Mouse (Mus musculus): Measurements from ENCODE around the gene Gm14326. TPM values are rescaled to one million over a fixed set of nuclear protein-coding genes. Genes with fewer than 3 reads are reported as not detected.
"Not testable (repeated sequence)": the region's sequence is repeated elsewhere in the genome, so short reads cannot be mapped to it uniquely, and the experiment has no call there.

Gene Gm14326
- 16.7 and 22.3 TPM in 2 replicates for polyA plus RNA-seq (2016; fragmentation: Nextera tagmentation; extraction: Ambion mirVana)

DNA sequence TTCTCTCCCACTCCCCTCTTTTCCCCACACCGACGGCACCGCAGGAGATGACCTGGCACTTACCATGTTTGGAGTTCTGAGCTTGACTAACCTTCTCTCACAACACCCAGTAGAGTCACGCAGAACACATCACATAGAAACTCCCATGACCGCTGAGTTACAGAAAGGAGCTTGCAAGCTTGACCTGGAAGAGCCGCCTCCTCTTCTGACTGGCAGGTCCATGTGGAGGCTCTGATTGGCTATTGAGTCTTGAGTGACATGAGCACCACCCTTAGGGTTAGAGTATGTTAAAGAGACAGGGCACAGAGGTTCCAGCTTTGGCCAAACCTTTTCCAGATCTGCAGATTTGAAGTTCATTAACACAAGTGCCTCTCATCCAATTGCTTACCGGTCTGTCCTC is at the start of gene Gm14326:
Gene Gm14326 (minus strand): TSS at position 153 of the 400 bp plus-strand sequence.
- H3K36me3 ChIP-seq (replicated peaks); H3K9me3 ChIP-seq; H3K27ac ChIP-seq (replicated peaks); H3K4me1 ChIP-seq; H3K27me3 ChIP-seq (replicated peaks; ENCODE audit: low read depth, poor library complexity, severe bottlenecking): not testable (repeated sequence)
- H3K4me3 ChIP-seq: peak within 1 kb of the TSS; percentile 60
- DNase-seq (ENCODE audit: low spot score): peak; percentile 8
- 0% methylated on average over 7 of the region's 7 CpGs for WGBS

DNA sequence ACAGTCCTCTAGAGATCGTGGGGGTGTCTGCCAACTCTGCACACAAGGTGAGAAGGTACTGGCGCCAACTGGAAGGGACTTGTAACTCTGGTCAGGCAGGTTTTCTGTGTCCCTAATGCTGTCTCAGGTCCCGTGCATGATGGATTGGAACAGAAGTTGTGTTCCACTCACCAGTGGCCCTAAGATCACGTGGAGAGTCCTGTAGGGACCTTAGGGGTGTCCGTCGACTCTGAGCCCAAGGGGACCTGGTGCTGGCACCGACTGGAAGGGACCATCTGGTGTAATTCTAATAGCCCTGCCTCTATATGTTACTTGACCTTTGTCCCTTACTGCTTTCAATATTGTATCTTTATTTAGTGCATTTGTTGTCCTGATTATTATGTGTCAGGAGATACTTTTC is 17.7 kb upstream of the Gm14326 start:
- DNase-seq (ENCODE audit: low spot score); H3K4me3 ChIP-seq; H3K4me1 ChIP-seq; H3K27me3 ChIP-seq (replicated peaks; ENCODE audit: low read depth, poor library complexity, severe bottlenecking); H3K9me3 ChIP-seq; H3K27ac ChIP-seq (replicated peaks); H3K36me3 ChIP-seq (replicated peaks): not testable (repeated sequence)
- WGBS: 85% methylated on average over 7 of the region's 7 CpGs

DNA sequence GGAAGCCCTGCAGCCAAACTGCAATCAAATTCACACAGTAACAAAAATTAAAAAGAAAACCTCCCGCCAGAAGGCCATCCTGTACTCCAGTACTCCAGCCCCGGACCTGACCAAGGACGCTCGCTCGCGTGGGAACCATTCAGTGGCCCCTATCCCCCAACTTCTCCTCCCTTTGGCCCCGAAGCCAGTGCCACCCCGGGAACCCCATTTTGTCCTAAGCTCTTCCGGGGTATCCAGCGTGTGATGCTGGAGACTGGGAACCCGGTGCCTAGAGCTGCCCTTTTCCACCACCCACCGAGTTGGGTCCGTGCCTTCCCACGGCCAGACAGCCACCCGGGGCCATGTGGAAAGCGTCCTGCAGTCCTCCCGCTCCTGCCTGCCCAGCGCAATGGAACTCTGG is 363 bp downstream of the Gm14326 start:
- not testable (repeated sequence) for H3K4me1 ChIP-seq; H3K36me3 ChIP-seq (replicated peaks); H3K27me3 ChIP-seq (replicated peaks; ENCODE audit: low read depth, poor library complexity, severe bottlenecking); H3K9me3 ChIP-seq; DNase-seq (ENCODE audit: low spot score); H3K27ac ChIP-seq (replicated peaks)
- peak overlapping the region; percentile 60 for H3K4me3 ChIP-seq
- under 1% methylated on average over 18 of the region's 18 CpGs for WGBS

DNA sequence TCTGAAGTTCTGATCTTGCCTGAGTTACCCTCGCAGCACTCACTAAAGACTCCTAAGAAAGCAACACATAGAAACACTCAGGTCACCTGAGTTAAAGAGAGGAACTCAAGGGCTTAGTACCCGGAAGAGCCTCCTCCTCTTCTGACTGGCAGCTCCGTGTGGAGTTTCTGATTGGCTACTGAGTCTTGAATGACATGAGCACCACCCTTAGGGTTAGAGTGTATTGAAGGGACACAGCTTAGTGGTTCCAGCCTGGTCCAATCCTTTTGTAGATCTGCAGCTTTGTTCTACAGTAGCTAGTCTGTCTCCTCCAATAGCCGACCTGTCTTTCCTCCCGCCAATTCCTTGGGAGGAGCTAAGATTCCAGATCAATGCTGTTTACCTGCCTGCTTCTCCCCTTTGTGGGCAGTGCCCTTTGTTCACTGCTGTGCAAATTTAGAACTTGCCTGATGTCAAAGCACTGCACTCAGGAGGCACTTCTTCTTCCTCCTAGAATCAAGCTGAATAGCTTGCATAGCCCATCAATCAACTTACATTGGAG is 31.5 kb downstream of the Gm14326 start, which contains the start of gene Zfp972:
Gene Zfp972 (minus strand): TSS at position 51 of the 541 bp plus-strand sequence.
- not testable (repeated sequence) for H3K27me3 ChIP-seq (replicated peaks; ENCODE audit: low read depth, poor library complexity, severe bottlenecking); DNase-seq (ENCODE audit: low spot score); H3K9me3 ChIP-seq; H3K27ac ChIP-seq (replicated peaks); H3K4me3 ChIP-seq; H3K36me3 ChIP-seq (replicated peaks); H3K4me1 ChIP-seq
- WGBS: 62% methylated on average over 4 of the region's 5 CpGs

DNA sequence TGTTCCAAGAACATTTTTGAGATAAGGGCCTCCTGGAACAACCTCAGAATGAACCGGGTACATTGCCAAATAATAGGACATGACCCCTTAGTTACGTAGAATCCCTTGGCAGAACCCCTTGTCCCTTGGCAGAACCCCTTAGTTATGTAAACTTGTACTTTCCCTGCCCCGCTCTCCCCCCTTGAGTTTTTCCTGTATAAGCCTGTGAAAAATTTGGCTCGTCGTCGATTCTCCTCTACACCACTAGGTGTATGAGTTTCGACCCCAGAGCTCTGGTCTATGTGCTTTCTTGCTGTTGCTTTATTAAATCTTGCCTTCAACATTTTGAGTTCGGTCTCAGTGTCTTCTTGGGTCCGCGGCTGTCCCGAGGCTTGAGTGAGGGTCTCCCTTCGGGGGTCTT is 53.8 kb downstream of the Gm14326 start:
- WGBS: 97% methylated on average over 5 of the region's 12 CpGs

DNA sequence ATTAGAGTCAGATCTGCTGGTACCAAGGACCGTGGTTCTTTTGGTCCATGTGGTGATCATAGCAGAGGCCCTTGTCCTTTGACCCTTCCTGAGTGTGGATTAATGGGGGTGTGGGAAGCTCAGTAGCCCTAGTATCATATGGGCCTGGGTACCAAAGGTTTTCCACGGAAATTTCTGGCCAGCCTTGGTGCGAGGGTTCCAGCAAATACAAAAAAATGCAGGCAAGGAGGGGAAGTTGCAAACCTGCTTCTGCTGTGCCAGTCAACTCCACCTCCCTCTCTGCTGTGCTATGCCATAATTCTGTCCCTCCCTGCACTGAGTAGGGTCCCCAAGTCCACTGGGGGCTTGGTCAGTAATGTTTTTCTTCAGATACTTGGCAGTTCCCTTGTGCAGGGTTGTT is 58.9 kb downstream of the Gm14326 start:
- not testable (repeated sequence) for H3K4me1 ChIP-seq; DNase-seq (ENCODE audit: low spot score); H3K4me3 ChIP-seq; H3K27me3 ChIP-seq (replicated peaks; ENCODE audit: low read depth, poor library complexity, severe bottlenecking); H3K9me3 ChIP-seq; H3K36me3 ChIP-seq (replicated peaks); H3K27ac ChIP-seq (replicated peaks)
- WGBS: 86% methylated on average over 2 of the region's 3 CpGs

More for the DNA sequence above, 53.8 kb downstream of the Gm14326 start:
- not testable (repeated sequence) for H3K36me3 ChIP-seq (replicated peaks); H3K27ac ChIP-seq (replicated peaks); H3K4me3 ChIP-seq; H3K4me1 ChIP-seq; DNase-seq (ENCODE audit: low spot score); H3K27me3 ChIP-seq (replicated peaks; ENCODE audit: low read depth, poor library complexity, severe bottlenecking); H3K9me3 ChIP-seq

DNA sequence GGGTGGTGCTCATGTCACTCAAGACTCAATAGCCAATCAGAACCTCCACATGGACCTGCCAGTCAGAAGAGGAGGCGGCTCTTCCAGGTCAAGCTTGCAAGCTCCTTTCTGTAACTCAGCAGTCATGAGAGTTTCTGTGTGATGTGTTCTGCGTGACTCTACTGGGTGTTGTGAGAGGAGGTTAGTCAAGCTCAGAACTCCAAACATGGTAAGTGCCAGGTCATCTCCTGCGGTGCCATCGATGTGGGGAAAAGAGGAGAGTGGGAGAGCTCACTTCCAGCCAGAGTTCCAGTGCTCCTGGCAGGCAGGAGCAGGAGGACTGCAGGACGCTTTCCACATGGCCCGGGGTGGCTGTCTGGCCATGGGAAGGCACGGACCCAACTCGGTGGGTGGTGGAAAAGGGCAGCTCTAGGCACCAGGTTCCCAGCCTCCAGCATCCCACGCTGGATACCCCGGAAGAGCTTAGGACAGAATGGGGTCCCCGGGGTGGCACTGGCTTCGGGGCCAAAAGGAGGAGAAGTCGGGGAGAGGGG is 60.0 kb downstream of the Gm14326 start, which contains the start of gene Gm14327:
Gene Gm14327 (plus strand): TSS at position 51 of the 533 bp plus-strand sequence.
- H3K9me3 ChIP-seq; H3K27me3 ChIP-seq (replicated peaks; ENCODE audit: low read depth, poor library complexity, severe bottlenecking); H3K36me3 ChIP-seq (replicated peaks); DNase-seq (ENCODE audit: low spot score); H3K27ac ChIP-seq (replicated peaks); H3K4me1 ChIP-seq: not testable (repeated sequence)
- 50% methylated on average over 12 of the region's 13 CpGs for WGBS
- H3K4me3 ChIP-seq: peak within 1 kb of the TSS; percentile 38; the same call in 1 of the 2 replicates

DNA sequence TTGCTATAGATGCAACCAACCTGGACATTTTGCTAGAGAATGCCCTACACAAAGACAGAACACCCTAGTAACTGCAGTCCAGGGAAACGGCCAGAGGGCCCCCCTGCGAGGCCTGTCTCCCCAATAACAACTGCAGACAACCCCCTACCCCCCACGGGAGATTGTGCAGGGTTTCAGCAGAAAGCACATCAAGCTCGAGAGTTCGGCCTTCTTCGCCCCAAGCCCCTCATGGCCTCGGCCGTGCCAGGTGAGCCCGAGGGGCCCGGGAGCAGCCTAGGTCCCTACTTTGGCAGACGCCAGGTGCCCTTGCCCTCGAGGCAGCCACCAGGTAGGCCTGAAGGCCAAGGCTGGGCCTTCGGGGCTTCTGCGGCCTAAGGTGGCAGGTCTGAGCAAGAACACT is 69.4 kb downstream of the Gm14326 start:
- not testable (repeated sequence) for H3K27me3 ChIP-seq (replicated peaks; ENCODE audit: low read depth, poor library complexity, severe bottlenecking); H3K4me3 ChIP-seq; H3K9me3 ChIP-seq; H3K27ac ChIP-seq (replicated peaks); H3K36me3 ChIP-seq (replicated peaks); DNase-seq (ENCODE audit: low spot score); H3K4me1 ChIP-seq
- WGBS: 93% methylated on average over 14 of the region's 14 CpGs

Other genes with a start within 250 kb of the Gm14326 start
- gene Gm14322, start 198.0 kb downstream of the Gm14326 start, polyA plus RNA-seq (2016; fragmentation: Nextera tagmentation; extraction: Ambion mirVana): 7.6 and 11.3 TPM in 2 replicates
- 35.1 and 40.2 TPM in 2 replicates for gene Gm14325, start 117.0 kb downstream of the Gm14326 start, polyA plus RNA-seq (2016; fragmentation: Nextera tagmentation; extraction: Ambion mirVana)
- gene Gm14327, start 60.2 kb downstream of the Gm14326 start, polyA plus RNA-seq (2016; fragmentation: Nextera tagmentation; extraction: Ambion mirVana): 2.9 and 3.4 TPM in 2 replicates
- gene Zfp972, start 31.7 kb downstream of the Gm14326 start, polyA plus RNA-seq (2016; fragmentation: Nextera tagmentation; extraction: Ambion mirVana): not detected in 2 replicates
- gene Zfp971, start 66.0 kb upstream of the Gm14326 start, polyA plus RNA-seq (2016; fragmentation: Nextera tagmentation; extraction: Ambion mirVana): 14.7 and 15.0 TPM in 2 replicates
- 16.5 and 17.7 TPM in 2 replicates for gene Zfp931, start 121.2 kb upstream of the Gm14326 start, polyA plus RNA-seq (2016; fragmentation: Nextera tagmentation; extraction: Ambion mirVana)
- 3.8 and 4.6 TPM in 2 replicates for gene Phactr3, start 161.7 kb upstream of the Gm14326 start, polyA plus RNA-seq (2016; fragmentation: Nextera tagmentation; extraction: Ambion mirVana)